Mouse (Mus musculus) heart, postnatal 10 days (tissue): ENCODE results near the gene Sdc4. TPM values are rescaled to one million over a fixed set of nuclear protein-coding genes. Genes with fewer than 3 reads are reported as not detected.

ENCODE experiments used
- DNase-seq, 2 experiments: peaks; one replicate each; pipeline ENCODE4 v3.0.0; 2021
- intact Hi-C: fragments of 180-260 bp; cut with DNase I; formaldehyde crosslinking; loops from one replicate; pipeline ENCODE4 v1.15.1; 2025
- total RNA-seq, 2 experiments: library from RNA; stranded (reverse); gene quantifications; 2 replicates each; pipeline ENCODE4 v1.2.3; 2021

Gene Sdc4
- total RNA-seq, 2 experiments from 2014 or later = 24.3 to 39.3 TPM

- intact Hi-C loops = no loop called here
- DNase-seq = no peak
Observed at GRCm38 (mm10) chr2:164405519-164405918, 38.2 kb downstream of the Sdc4 start.

GRCm38 (mm10) chr2:164405060-164405459 lies 38.6 kb downstream of the Sdc4 start, which contains the start of gene Matn4:
Gene Matn4, minus strand, starts transcription at chr2:164405160.
- no peak for DNase-seq
- intact Hi-C loops = no loop called here

GRCm38 (mm10) chr2:164404082-164404990 lies 39.4 kb downstream of the Sdc4 start:
- DNase-seq = peak; percentile 63 to 69
- intact Hi-C loops = no loop called here

- DNase-seq = no peak
- intact Hi-C loops = no loop called here
Observed at GRCm38 (mm10) chr2:164403396-164404081, 40.1 kb downstream of the Sdc4 start.

GRCm38 (mm10) chr2:164402906-164403305 lies 40.8 kb downstream of the Sdc4 start, which contains the start of gene Rbpjl:
Gene Rbpjl, plus strand, starts transcription at chr2:164403141.
- DNase-seq = peak; percentile 69 to 83
- intact Hi-C loops = no loop called here

- DNase-seq = no peak
- intact Hi-C loops = no loop called here
Observed at GRCm38 (mm10) chr2:164396911-164397310, 46.8 kb downstream of the Sdc4 start.

- intact Hi-C loops = no loop called here
- no peak for DNase-seq
Observed at GRCm38 (mm10) chr2:164396076-164396475, 47.6 kb downstream of the Sdc4 start.

- intact Hi-C loops = no loop called here
- no peak for DNase-seq
Observed at GRCm38 (mm10) chr2:164393126-164393525, 50.6 kb downstream of the Sdc4 start.

- intact Hi-C loops = loop anchor here (5.0 kb wide), 2 partner anchors 257 to 287 kb away; no protein-coding TSS in a partner anchor
Observed at GRCm38 (mm10) chr2:164389499-164389898, 54.2 kb downstream of the Sdc4 start.

GRCm38 (mm10) chr2:164389020-164389419 lies 54.7 kb downstream of the Sdc4 start, which contains the start of gene Slpi:
Gene Slpi, minus strand, starts transcription at chr2:164389095.
- no peak for DNase-seq

More at GRCm38 (mm10) chr2:164389499-164389898, 54.2 kb downstream of the Sdc4 start:
- DNase-seq = peak; percentile 86 to 90

GRCm38 (mm10) chr2:164386953-164387352 lies 56.7 kb downstream of the Sdc4 start:
- DNase-seq = no peak
- intact Hi-C loops = loop anchor here (5.0 kb wide), 2 partner anchors 255 to 285 kb away; no protein-coding TSS in a partner anchor

More at GRCm38 (mm10) chr2:164389020-164389419, 54.7 kb downstream of the Sdc4 start, which contains the start of gene Slpi:
- intact Hi-C loops = loop anchor here (5.0 kb wide), 2 partner anchors 257 to 287 kb away; no protein-coding TSS in a partner anchor

GRCm38 (mm10) chr2:164385927-164386763 lies 57.5 kb downstream of the Sdc4 start:
- no peak for DNase-seq
- intact Hi-C loops = loop anchor here (5.0 kb wide), 2 partner anchors 254 to 284 kb away; no protein-coding TSS in a partner anchor

GRCm38 (mm10) chr2:164383656-164384399 lies 59.9 kb downstream of the Sdc4 start:
- no peak for DNase-seq

GRCm38 (mm10) chr2:164382971-164383370 lies 60.7 kb downstream of the Sdc4 start:
- intact Hi-C loops = no loop called here
- DNase-seq = no peak

More at GRCm38 (mm10) chr2:164383656-164384399, 59.9 kb downstream of the Sdc4 start:
- intact Hi-C loops = no loop called here

GRCm38 (mm10) chr2:164381726-164382125 lies 62.0 kb downstream of the Sdc4 start:
- intact Hi-C loops = no loop called here
- no peak for DNase-seq

GRCm38 (mm10) chr2:164377478-164378426 lies 65.9 kb downstream of the Sdc4 start:
- intact Hi-C loops = no loop called here

More at GRCm38 (mm10) chr2:164377478-164378426, 65.9 kb downstream of the Sdc4 start:
- no peak for DNase-seq
